Mouse (Mus musculus) hindbrain, embryonic 13.5 days (tissue): ENCODE measurements around the gene Olfr1419. TPM values are rescaled to one million over a fixed set of nuclear protein-coding genes. Genes with fewer than 3 reads are reported as not detected.
"Not testable (repeated sequence)": the region's sequence is repeated elsewhere in the genome, so short reads cannot be mapped to it uniquely, and the experiment has no call there.

Source experiments
- ATAC-seq: fragments of 200-750 bp; cut with Nextera tagmentation; 2 replicates; pipeline ENCODE4 v1.8.0; 2017; ENCODE audit warnings: moderate TSS enrichment; ENCODE audit not compliant: low FRiP score
- H3K27ac ChIP-seq: fragments of 300-500 bp; sonication (generic); 2 replicates; pipeline ENCODE4 v1.5.1; 2015; ENCODE audit warnings: inconsistent platforms, mild to moderate bottlenecking, moderate library complexity
- H3K27me3 ChIP-seq: fragments of 300-500 bp; sonication (generic); 2 replicates; pipeline ENCODE4 v1.6.1; 2015; ENCODE audit warnings: mild to moderate bottlenecking, inconsistent platforms
- H3K36me3 ChIP-seq: fragments of 300-500 bp; sonication (generic); 2 replicates; pipeline ENCODE4 v1.6.1; 2015; ENCODE audit warnings: mild to moderate bottlenecking, inconsistent platforms
- H3K4me1 ChIP-seq: fragments of 300-500 bp; sonication (generic); replicated peaks from 2 replicates; pipeline ENCODE4 v1.6.1; 2015; ENCODE audit warnings: inconsistent platforms
- H3K4me2 ChIP-seq: fragments of 300-500 bp; sonication (generic); 2 replicates; pipeline ENCODE4 v1.6.1; 2015; ENCODE audit warnings: inconsistent platforms, mild to moderate bottlenecking, moderate library complexity
- H3K4me3 ChIP-seq: fragments of 300-500 bp; sonication (generic); 2 replicates; pipeline ENCODE4 v1.5.1; 2015; ENCODE audit warnings: mild to moderate bottlenecking, inconsistent platforms
- H3K9ac ChIP-seq: fragments of 300-500 bp; sonication (generic); 2 replicates; pipeline ENCODE4 v1.6.1; 2015; ENCODE audit warnings: mild to moderate bottlenecking, inconsistent platforms
- H3K9me3 ChIP-seq: fragments of 300-500 bp; sonication (generic); 2 replicates; pipeline ENCODE4 v1.6.1; 2016; ENCODE audit warnings: inconsistent platforms
- WGBS: fragments of 180-500 bp; shearing (Covaris S2); methylation state at CpG from one replicate; pipeline ENCODE4 v1.1.7; 2015; 5-methylcytosine and 5-hydroxymethylcytosine counted together
- polyA plus RNA-seq: library from polyadenylated mRNA; unstranded; fragments of >200 nt; fragmentation: Nextera tagmentation; extraction: Ambion mirVana; gene quantifications from 2 replicates; pipeline ENCODE4 v1.2.1, GENCODE M21; 2015

Gene Olfr1419
- not detected in 2 replicates for polyA plus RNA-seq

- WGBS: 60% methylated on average over 1 of the region's 1 CpGs
- Histone ChIP-seq H3K36me3 (no peaks in the 10 kb centered on the region), H3K27me3 (no peaks in the 10 kb centered on the region), H3K4me1 (no peaks in the 10 kb centered on the region), H3K9ac (no peak within 1 kb of the TSS), H3K9me3 (no peaks in the 10 kb centered on the region), H3K4me3 (no peak within 1 kb of the TSS), H3K27ac (no peak within 1 kb of the TSS), H3K4me2 (no peak within 1 kb of the TSS)
- ATAC-seq: no peak
These were observed at the start of gene Olfr1419 for GRCm38 (mm10) chr19:11875006-11875405. Gene Olfr1419, minus strand, starts transcription at chr19:11875106.

GRCm38 (mm10) chr19:11922515-11922914, 47.6 kb upstream of the Olfr1419 start:
- not testable (repeated sequence) for H3K27me3 ChIP-seq, H3K4me3 ChIP-seq, ATAC-seq, H3K4me2 ChIP-seq, H3K4me1 ChIP-seq, H3K9ac ChIP-seq, H3K9me3 ChIP-seq, H3K27ac ChIP-seq
- H3K36me3 ChIP-seq: peaks cover 66% of the 10 kb centered on the region
- WGBS: 96% methylated on average over 2 of the region's 2 CpGs

GRCm38 (mm10) chr19:11922068-11922467, 47.2 kb upstream of the Olfr1419 start:
- H3K27me3 ChIP-seq: no peaks in the 10 kb centered on the region
- H3K9ac ChIP-seq: no peak overlapping the region
- no peak overlapping the region for H3K4me2 ChIP-seq
- WGBS: 95% methylated on average over 1 of the region's 1 CpGs
- no peaks in the 10 kb centered on the region for H3K4me1 ChIP-seq
- no peaks in the 10 kb centered on the region for H3K9me3 ChIP-seq
- H3K4me3 ChIP-seq: no peak overlapping the region
- peaks cover 66% of the 10 kb centered on the region for H3K36me3 ChIP-seq
- ATAC-seq: no peak
- no peak overlapping the region for H3K27ac ChIP-seq

- H3K36me3 ChIP-seq: peaks cover 24% of the 10 kb centered on the region
- ATAC-seq: no peak
- H3K4me3 ChIP-seq: no peak overlapping the region
- peaks cover 31% of the 10 kb centered on the region for H3K4me1 ChIP-seq
- H3K27me3 ChIP-seq: no peaks in the 10 kb centered on the region
- H3K27ac ChIP-seq: no peak overlapping the region
- H3K9ac ChIP-seq: no peak overlapping the region
- WGBS: 22% methylated on average over 2 of the region's 2 CpGs
- no peaks in the 10 kb centered on the region for H3K9me3 ChIP-seq
- H3K4me2 ChIP-seq: no peak overlapping the region
These were observed 40.9 kb upstream of the Olfr1419 start for GRCm38 (mm10) chr19:11915804-11916203.

- WGBS: 0% methylated on average over 40 of the region's 54 CpGs
- Histone ChIP-seq H3K4me1 (peaks cover 32% of the 10 kb centered on the region), H3K27me3 (no peaks in the 10 kb centered on the region), H3K4me2 (peak overlapping the region; percentile 67), H3K36me3 (peaks cover 14% of the 10 kb centered on the region), H3K27ac (peak overlapping the region; percentile 92), H3K9me3 (no peaks in the 10 kb centered on the region), H3K9ac (peak overlapping the region; percentile 85), H3K4me3 (peak overlapping the region; percentile 77)
- peak; percentile 53 for ATAC-seq
These were observed 37.7 kb upstream of the Olfr1419 start for GRCm38 (mm10) chr19:11912533-11913121.

- Histone ChIP-seq H3K4me1 (peaks cover 32% of the 10 kb centered on the region), H3K4me3 (peak within 1 kb of the TSS; percentile 77), H3K9ac (peak within 1 kb of the TSS; percentile 85), H3K27me3 (no peaks in the 10 kb centered on the region), H3K4me2 (peak within 1 kb of the TSS; percentile 71), H3K9me3 (no peaks in the 10 kb centered on the region), H3K36me3 (peaks cover 10% of the 10 kb centered on the region), H3K27ac (peak within 1 kb of the TSS; percentile 92)
- under 1% methylated on average over 53 of the region's 53 CpGs for WGBS
- ATAC-seq: peak; percentile 98
These were observed 37.2 kb upstream of the Olfr1419 start, which contains the start of gene Patl1 for GRCm38 (mm10) chr19:11912037-11912532. Gene Patl1, plus strand, starts transcription at chr19:11912399.

- Histone ChIP-seq H3K9ac (peak overlapping the region; percentile 85), H3K4me3 (peak overlapping the region; percentile 77), H3K36me3 (peaks cover 10% of the 10 kb centered on the region), H3K4me1 (peaks cover 32% of the 10 kb centered on the region), H3K9me3 (no peaks in the 10 kb centered on the region), H3K27me3 (no peaks in the 10 kb centered on the region), H3K4me2 (peak overlapping the region; percentile 71), H3K27ac (peak overlapping the region; percentile 92)
- 5% methylated on average over 17 of the region's 17 CpGs for WGBS
- ATAC-seq: peak; percentile 56
These were observed 36.7 kb upstream of the Olfr1419 start for GRCm38 (mm10) chr19:11911603-11912002.

GRCm38 (mm10) chr19:11911021-11911420, 36.1 kb upstream of the Olfr1419 start:
- no peaks in the 10 kb centered on the region for H3K9me3 ChIP-seq
- H3K4me1 ChIP-seq: peaks cover 28% of the 10 kb centered on the region
- ATAC-seq: no peak
- H3K27ac ChIP-seq: peak overlapping the region; percentile 92; the same call in 1 of the 2 replicates
- H3K27me3 ChIP-seq: no peaks in the 10 kb centered on the region
- WGBS: 92% methylated on average over 5 of the region's 5 CpGs
- H3K9ac ChIP-seq: peak overlapping the region; percentile 85
- H3K4me2 ChIP-seq: peak overlapping the region; percentile 71
- H3K4me3 ChIP-seq: peak overlapping the region; percentile 77
- H3K36me3 ChIP-seq: peaks cover 6% of the 10 kb centered on the region

- Histone ChIP-seq H3K4me1 (no peaks in the 10 kb centered on the region), H3K27ac (no peak within 1 kb of the TSS), H3K36me3 (no peaks in the 10 kb centered on the region), H3K9me3 (no peaks in the 10 kb centered on the region), H3K9ac (no peak within 1 kb of the TSS), H3K4me3 (no peak within 1 kb of the TSS), H3K27me3 (no peaks in the 10 kb centered on the region), H3K4me2 (no peak within 1 kb of the TSS)
- ATAC-seq: no peak
- 53% methylated on average over 1 of the region's 1 CpGs for WGBS
These were observed 11.4 kb upstream of the Olfr1419 start, which contains the start of gene Olfr1420 for GRCm38 (mm10) chr19:11886265-11886664. Gene Olfr1420, plus strand, starts transcription at chr19:11886565.

- whole genome bisulfite sequencing: 68% methylated on average over 22 of the region's 22 CpGs
- not testable (repeated sequence) for H3K27ac ChIP-seq, H3K4me2 ChIP-seq, H3K36me3 ChIP-seq, H3K4me3 ChIP-seq, ATAC-seq, H3K4me1 ChIP-seq, H3K9ac ChIP-seq, H3K27me3 ChIP-seq, H3K9me3 ChIP-seq
These were observed 3.5 kb upstream of the Olfr1419 start for GRCm38 (mm10) chr19:11878404-11878803.

GRCm38 (mm10) chr19:11867837-11868236, 7.1 kb downstream of the Olfr1419 start:
- ATAC-seq: no peak
- no peaks in the 10 kb centered on the region for H3K27me3 ChIP-seq
- no peaks in the 10 kb centered on the region for H3K4me1 ChIP-seq
- no peak overlapping the region for H3K4me2 ChIP-seq
- no peak overlapping the region for H3K9ac ChIP-seq
- no peaks in the 10 kb centered on the region for H3K9me3 ChIP-seq
- no peak overlapping the region for H3K4me3 ChIP-seq
- WGBS: 88% methylated on average over 2 of the region's 2 CpGs
- no peaks in the 10 kb centered on the region for H3K36me3 ChIP-seq
- H3K27ac ChIP-seq: no peak overlapping the region

GRCm38 (mm10) chr19:11860966-11861365, 13.9 kb downstream of the Olfr1419 start, which contains the start of gene Olfr1418:
Gene Olfr1418, minus strand, starts transcription at chr19:11861066.
- no peak within 1 kb of the TSS for H3K9ac ChIP-seq
- H3K4me1 ChIP-seq: no peaks in the 10 kb centered on the region
- no peak within 1 kb of the TSS for H3K4me3 ChIP-seq
- H3K4me2 ChIP-seq: no peak within 1 kb of the TSS
- WGBS: 93% methylated on average over 1 of the region's 1 CpGs
- no peak for ATAC-seq
- no peaks in the 10 kb centered on the region for H3K27me3 ChIP-seq
- no peaks in the 10 kb centered on the region for H3K9me3 ChIP-seq
- no peaks in the 10 kb centered on the region for H3K36me3 ChIP-seq
- H3K27ac ChIP-seq: no peak within 1 kb of the TSS

GRCm38 (mm10) chr19:11856506-11856905, 18.4 kb downstream of the Olfr1419 start:
- H3K9ac ChIP-seq: no peak overlapping the region
- H3K4me1 ChIP-seq: no peaks in the 10 kb centered on the region
- no peaks in the 10 kb centered on the region for H3K9me3 ChIP-seq
- H3K4me3 ChIP-seq: no peak overlapping the region
- no peaks in the 10 kb centered on the region for H3K27me3 ChIP-seq
- H3K36me3 ChIP-seq: no peaks in the 10 kb centered on the region
- 82% methylated on average over 6 of the region's 6 CpGs for WGBS
- H3K4me2 ChIP-seq: no peak overlapping the region
- H3K27ac ChIP-seq: no peak overlapping the region
- ATAC-seq: no peak
